Mouse (Mus musculus): ENCODE data around the gene Adssl1.
A peak's percentile ranks its signal among the peaks of the same experiment; 100 is the strongest.

Adssl1 gene

DNA sequence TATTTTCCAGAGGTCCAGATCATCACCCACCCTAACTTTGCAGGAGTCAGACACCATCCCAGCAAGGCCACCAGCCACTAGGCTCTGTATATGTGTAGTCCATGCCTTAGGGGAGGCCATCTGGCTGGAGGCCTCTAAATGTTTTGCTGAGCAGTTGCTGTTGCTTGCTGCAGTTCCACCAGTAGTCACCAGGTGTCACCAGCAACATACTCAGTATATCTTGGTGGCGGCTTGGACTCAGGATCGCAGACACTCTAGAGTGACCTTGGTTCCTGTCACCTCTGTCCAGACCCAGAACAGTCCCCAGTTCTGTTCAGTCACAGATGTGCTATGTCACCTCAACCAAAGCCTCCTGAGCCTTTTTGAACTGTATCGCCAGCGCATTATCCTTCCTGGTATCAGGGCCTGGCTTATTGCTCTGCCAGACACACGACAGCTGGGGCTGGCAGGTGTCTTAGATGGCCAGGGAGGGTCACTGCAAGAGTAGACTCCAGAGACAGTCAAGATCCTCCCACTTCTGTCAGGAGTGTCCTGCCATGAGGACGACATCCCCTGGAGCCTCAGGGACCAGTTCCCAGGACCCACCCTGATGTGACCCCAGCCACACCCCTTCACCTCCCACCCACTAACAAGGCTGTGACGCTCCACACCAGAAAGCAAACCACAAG lies 33.4 kb downstream of the Adssl1 start:
- peak; percentile 83 for DNase-seq (ENCODE audit: extremely low read depth, low read depth)

DNA sequence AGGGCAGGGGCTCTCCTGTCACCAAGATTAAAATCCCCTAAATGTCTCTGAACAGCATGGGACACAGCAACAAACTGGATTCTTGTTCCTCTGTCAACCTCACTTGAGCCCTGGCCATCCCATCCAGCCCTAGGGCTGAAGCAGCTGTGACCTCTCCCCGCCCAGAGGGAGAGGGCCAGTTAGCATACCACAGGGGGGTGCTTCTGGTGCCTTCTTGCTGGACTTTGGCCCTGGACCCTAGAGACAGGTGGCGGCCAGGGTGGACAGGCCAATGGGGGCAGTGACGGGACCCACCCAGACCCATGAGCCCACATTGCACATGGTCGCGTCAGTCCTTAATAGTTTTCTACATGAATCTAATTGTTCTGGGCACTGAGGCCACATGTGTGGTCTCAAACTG lies 34.2 kb downstream of the Adssl1 start:
- no peak for DNase-seq (ENCODE audit: extremely low read depth, low read depth)

DNA sequence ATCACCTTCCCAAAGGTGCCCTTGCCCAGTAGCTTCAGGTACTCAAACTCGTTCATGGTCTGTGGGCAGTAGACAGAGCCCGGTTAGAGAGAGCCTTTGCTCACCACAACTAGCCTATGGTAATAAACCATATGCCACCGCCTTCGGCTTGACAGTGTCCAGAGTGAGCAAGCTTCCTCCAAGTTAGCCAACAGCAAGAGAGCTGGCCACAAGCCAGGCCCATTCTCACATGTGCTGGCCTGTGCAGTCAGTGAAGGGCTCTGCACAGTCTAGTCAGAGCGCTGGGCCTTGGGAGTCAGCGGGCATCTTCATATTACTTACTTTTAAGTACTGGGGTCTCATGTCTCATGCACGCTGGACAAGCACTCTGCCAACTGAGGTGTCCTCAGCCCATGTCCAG lies 38.8 kb downstream of the Adssl1 start:
- DNase-seq (ENCODE audit: extremely low read depth, low read depth): no peak

DNA sequence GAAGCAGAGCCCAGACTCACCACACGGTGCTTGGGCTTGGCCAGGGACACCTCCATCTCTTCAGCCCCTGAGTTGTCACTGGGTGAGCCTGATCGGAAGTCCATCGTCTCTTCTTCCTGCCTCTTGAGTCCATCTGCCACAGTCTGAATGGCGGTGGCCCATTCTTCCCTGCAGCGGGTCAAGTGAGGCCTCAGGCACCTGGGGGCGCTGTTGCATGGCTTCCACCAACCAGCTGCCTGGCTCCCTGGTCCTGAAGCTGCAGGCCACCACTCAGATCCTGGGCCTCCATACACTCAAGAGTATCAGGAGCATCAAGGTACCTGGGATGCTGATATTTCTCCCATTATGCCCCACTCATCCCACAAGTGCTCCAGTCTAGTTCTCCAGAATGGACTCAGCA lies 39.3 kb downstream of the Adssl1 start:
- no peak for DNase-seq (ENCODE audit: extremely low read depth, low read depth)

GRCm38 (mm10) chr12:112660576-112661326 lies 40.9 kb downstream of the Adssl1 start:
- no peak for DNase-seq (ENCODE audit: extremely low read depth, low read depth)

DNA sequence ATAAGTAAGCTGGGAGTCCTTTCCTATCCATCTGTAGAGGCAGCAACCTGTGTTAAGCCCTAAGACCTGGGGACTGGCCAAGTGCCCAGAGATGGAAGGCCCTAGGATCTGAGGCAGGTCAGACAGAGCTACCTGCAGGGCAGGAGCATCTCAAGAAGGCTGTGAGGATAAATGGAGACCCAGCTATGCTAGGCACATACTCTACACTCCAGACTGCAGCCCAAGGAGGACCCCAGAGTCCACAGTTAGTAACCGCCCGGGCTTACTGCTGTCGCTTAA lies 41.4 kb downstream of the Adssl1 start:
- no peak for DNase-seq (ENCODE audit: extremely low read depth, low read depth)

GRCm38 (mm10) chr12:112661851-112662250 lies 42.0 kb downstream of the Adssl1 start:
- DNase-seq (ENCODE audit: extremely low read depth, low read depth): no peak

GRCm38 (mm10) chr12:112663303-112663702 lies 43.5 kb downstream of the Adssl1 start:
- DNase-seq (ENCODE audit: extremely low read depth, low read depth): no peak

DNA sequence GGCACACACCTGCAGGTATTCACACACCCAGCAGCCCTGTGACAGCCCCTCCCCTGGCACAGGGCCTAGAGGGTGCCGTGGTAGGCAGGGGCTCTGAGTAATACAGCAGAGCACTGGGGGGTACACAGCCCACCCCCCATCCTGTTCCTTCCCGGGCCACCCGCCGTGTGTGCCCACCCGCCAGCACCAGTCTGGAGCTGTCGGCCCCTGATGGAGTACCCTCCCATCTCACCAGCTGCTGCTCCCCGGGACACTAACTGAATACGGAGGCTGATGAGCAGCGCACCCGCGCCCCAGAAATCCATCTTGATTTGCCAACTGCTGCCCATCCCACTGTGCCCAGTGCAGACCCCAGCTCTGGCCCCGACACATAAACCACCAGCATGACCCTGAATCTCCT lies 43.9 kb downstream of the Adssl1 start:
- DNase-seq (ENCODE audit: extremely low read depth, low read depth): no peak

DNA sequence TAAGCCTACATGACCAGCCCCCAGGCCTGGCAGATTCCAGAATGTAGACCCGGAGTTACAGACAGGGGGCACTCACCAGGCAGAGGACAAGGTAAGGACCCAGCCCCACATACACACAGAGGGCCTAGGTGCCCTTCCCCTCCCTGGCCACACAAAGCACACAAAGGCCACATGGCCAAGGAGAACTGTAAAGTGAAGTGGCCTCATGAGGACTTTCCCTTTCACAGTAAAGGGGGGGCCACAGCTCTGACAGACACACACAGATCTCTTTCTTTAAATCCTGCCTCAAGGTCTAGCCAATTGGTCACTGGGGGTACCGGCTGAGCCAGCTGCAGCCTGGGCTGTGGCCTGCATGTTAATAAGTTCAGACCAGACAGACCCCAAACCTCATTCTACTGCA lies 44.3 kb downstream of the Adssl1 start:
- no peak for DNase-seq (ENCODE audit: extremely low read depth, low read depth)

DNA sequence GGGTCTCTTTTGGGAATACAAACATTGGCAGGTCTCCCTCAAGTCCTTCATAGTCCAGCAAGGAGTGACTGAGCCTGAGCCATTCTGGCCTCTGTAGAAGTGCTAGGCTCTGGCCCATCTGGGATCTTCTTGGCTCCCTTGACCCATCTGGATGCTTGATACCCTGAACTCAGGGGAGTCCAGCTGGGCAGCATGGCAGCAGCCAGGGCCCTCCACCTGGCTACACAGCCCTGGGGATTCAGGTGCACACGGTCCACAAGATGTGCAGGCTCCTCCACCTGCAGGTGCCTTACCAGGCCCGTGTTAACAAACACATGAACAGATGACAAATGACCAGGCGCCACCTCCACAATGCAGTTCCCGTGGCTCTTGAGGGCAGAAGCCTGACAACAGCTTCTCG lies 44.8 kb downstream of the Adssl1 start:
- DNase-seq (ENCODE audit: extremely low read depth, low read depth): no peak

DNA sequence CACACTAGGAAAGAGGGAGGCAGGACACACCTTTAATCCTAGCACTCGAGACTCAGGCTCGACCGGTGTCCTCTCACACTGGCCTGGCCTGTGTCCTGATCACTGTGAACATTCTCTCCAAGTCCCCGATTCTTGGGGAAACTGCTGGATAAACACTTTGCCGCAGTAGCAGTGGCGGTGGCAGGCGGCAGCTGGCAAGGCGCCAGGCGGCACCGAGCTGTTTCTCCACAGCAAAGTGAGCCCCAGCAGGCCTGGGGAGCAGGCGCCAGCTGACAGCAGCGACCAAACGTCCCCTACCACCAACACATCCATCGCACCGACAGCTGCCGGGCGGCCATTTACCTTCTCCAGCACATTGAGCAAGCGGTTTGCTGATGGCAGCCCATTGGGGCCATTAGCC lies 45.6 kb downstream of the Adssl1 start:
- DNase-seq (ENCODE audit: extremely low read depth, low read depth): no peak

- DNase-seq (ENCODE audit: extremely low read depth, low read depth): no peak
Observed at GRCm38 (mm10) chr12:112665881-112666544, 46.2 kb downstream of the Adssl1 start.

- no peak for DNase-seq (ENCODE audit: extremely low read depth, low read depth)
Observed at GRCm38 (mm10) chr12:112667619-112668297, 47.9 kb downstream of the Adssl1 start.

- DNase-seq (ENCODE audit: extremely low read depth, low read depth): no peak
Observed at GRCm38 (mm10) chr12:112670718-112671393, 51.0 kb downstream of the Adssl1 start.

GRCm38 (mm10) chr12:112671891-112672290 lies 52.0 kb downstream of the Adssl1 start:
- no peak for DNase-seq (ENCODE audit: extremely low read depth, low read depth)

- peak; percentile 79 for DNase-seq (ENCODE audit: extremely low read depth, low read depth)
Observed at GRCm38 (mm10) chr12:112672744-112673575, 53.1 kb downstream of the Adssl1 start.

GRCm38 (mm10) chr12:112673576-112674091 lies 53.8 kb downstream of the Adssl1 start:
- DNase-seq (ENCODE audit: extremely low read depth, low read depth): no peak

DNA sequence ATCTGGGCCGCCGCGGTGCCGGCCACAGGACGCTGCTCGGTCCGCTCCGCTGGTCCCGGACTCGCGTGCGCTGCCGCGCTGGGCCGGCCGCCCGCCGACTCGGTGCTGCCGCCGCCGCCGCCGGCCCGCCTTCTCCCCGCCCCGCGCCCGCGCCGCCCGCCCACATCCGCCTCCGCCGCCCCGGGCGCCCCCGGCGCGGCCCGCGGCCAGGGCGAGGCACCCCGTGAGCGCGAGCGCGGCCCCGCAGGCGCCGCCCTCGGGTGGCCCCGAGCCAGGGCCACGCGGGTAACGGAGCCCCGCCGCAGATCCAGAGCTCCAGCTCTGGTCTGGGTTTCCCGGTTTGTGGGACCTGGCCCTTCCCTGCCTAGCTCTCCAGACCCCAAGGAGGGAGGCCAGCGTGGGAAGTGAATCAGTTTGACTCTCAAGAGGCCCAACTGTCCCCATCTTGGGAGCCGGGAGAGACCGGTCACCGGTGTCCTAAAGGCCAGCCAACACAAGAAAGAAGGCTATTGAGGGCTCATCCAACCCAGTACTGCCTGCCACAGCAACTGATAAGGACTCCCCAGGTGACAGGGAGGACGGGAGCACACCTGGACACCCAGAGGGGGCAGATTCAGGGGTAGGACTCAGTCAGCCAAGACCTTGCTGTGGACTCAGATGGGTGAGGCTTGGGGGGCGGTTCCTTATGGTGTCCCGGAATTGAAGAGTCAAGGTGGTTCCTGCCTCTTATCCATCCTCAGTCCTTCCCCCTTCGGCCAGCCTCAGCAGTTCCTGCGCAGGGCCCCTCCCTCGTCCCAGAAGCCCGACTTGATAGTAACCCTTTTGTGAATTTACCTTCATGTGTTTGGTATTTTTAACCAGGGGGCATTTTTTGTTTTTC lies 54.5 kb downstream of the Adssl1 start, which contains the start of gene Akt1:
Akt1 (minus strand) TSS at position 753 of the 880 bp plus-strand sequence.
- peak; percentile 100 for DNase-seq (ENCODE audit: extremely low read depth, low read depth)

Data from MEL-GATA-1-ER (cell line).